Mouse (Mus musculus): Measurements from ENCODE around the gene Bicc1. TPM values are rescaled to one million over a fixed set of nuclear protein-coding genes. Genes with fewer than 3 reads are reported as not detected.

Gene Bicc1
- not detected in 2 replicates for total RNA-seq (2012; rRNA removed)
- not detected for polyA plus RNA-seq (2012; ENCODE audit: insufficient read depth in 1 of 2, insufficient read length in 2 of 2, low read depth in 1 of 2, low replicate concordance in 2 of 2, missing spikeins in 1 of 2)

- no peaks in the 10 kb centered on the region for H3K79me2 ChIP-seq (ENCODE audit: control insufficient read depth, insufficient read depth, low read length, poor library complexity)
- no peaks in the 10 kb centered on the region for H3K36me3 ChIP-seq (ENCODE audit: control insufficient read depth in 1 of 2, insufficient read depth in 2 of 2, low read length in 2 of 2)
- H3K9me3 ChIP-seq (replicated peaks; ENCODE audit: insufficient read depth, low read length) = no peaks in the 10 kb centered on the region
- no peaks in the 10 kb centered on the region for H3K4me1 ChIP-seq (ENCODE audit: control insufficient read depth in 1 of 2, insufficient read depth in 2 of 2, low read length in 2 of 2)
- no peaks in the 10 kb centered on the region for H3K27me3 ChIP-seq (ENCODE audit: control insufficient read depth in 1 of 2, insufficient read depth in 2 of 2, low read length in 2 of 2)
- no peak within 1 kb of the TSS for H3K9ac ChIP-seq (ENCODE audit: control insufficient read depth, low read depth, low read length, poor library complexity, severe bottlenecking)
- no peak for TF ChIP-seq MYC (IDR thresholded peaks at IDR 0.05; ENCODE audit: low read depth, low read length)
- no peak for TF ChIP-seq TAL1 (IDR thresholded peaks at IDR 0.05; ENCODE audit: low read length)
- no peak for TF ChIP-seq POLR2A (IDR thresholded peaks at IDR 0.05; ENCODE audit: control insufficient read depth in 1 of 2, insufficient read depth in 1 of 2, low read depth in 1 of 2, low read length in 2 of 2, poor library complexity in 1 of 2)
- no peak for TF ChIP-seq HCFC1 (IDR thresholded peaks at IDR 0.05; ENCODE audit: low read depth, low read length)
- TF ChIP-seq TCF12 (IDR thresholded peaks at IDR 0.05; ENCODE audit: low read depth, low read length) = no peak
- TF ChIP-seq BHLHE40 (IDR thresholded peaks at IDR 0.05; ENCODE audit: borderline replicate concordance, low read depth, low read length) = no peak
- no peak for TF ChIP-seq RAD21 (IDR thresholded peaks at IDR 0.05; ENCODE audit: low read depth, low read length)
- no peak for TF ChIP-seq POLR2AphosphoS2 (IDR thresholded peaks at IDR 0.05; ENCODE audit: low read length)
- TF ChIP-seq MYB (IDR thresholded peaks at IDR 0.05; ENCODE audit: low read depth, low read length) = no peak
- TF ChIP-seq KAT2A (conservative IDR thresholded peaks at IDR 0.05; ENCODE audit: low read depth, low read length) = no peak
- no peak for TF ChIP-seq UBTF (IDR thresholded peaks at IDR 0.05; ENCODE audit: borderline replicate concordance, insufficient read depth, low read depth, low read length)
- no peak for TF ChIP-seq CTCF (IDR thresholded peaks at IDR 0.05 in 2 of 3, conservative IDR thresholded peaks at IDR 0.05 in 1 of 3; ENCODE audit: control insufficient read depth in 1 of 3, insufficient read depth in 1 of 3, low read depth in 2 of 3, low read length in 3 of 3, poor library complexity in 1 of 3, severe bottlenecking in 1 of 3)
- no peak for TF ChIP-seq ZMIZ1 (IDR thresholded peaks at IDR 0.05; ENCODE audit: low read depth, low read length)
- TF ChIP-seq MEF2A (IDR thresholded peaks at IDR 0.05; ENCODE audit: extremely low read depth, insufficient replicate concordance, low read depth, low read length, poor library complexity, severe bottlenecking) = no peak
- TF ChIP-seq JUND (IDR thresholded peaks at IDR 0.05; ENCODE audit: low read depth, low read length) = no peak
- TF ChIP-seq EP300 (IDR thresholded peaks at IDR 0.05; ENCODE audit: low read depth in 1 of 2, low read length in 2 of 2) = no peak
- TF ChIP-seq CHD1 (IDR thresholded peaks at IDR 0.05; ENCODE audit: low read depth, low read length) = no peak
- H3K27ac ChIP-seq (ENCODE audit: control insufficient read depth, low read depth, low read length) = no peak within 1 kb of the TSS
- DNase-seq (ENCODE audit: low read depth, low spot score) = no peak
- no peak within 1 kb of the TSS for H3K4me3 ChIP-seq (ENCODE audit: control insufficient read depth in 1 of 2, insufficient read depth in 1 of 2, low read depth in 2 of 2, low read length in 2 of 2)
These were observed at the start of gene Bicc1 for GRCm38 (mm10) chr10:71159676-71160235. Gene Bicc1 (minus strand): TSS chr10:71159700.

- no peak for TF ChIP-seq BHLHE40 (IDR thresholded peaks at IDR 0.05; ENCODE audit: borderline replicate concordance, low read depth, low read length)
- TF ChIP-seq NRF1 (IDR thresholded peaks at IDR 0.05; ENCODE audit: insufficient read depth, low read depth, low read length, poor library complexity, severe bottlenecking) = no peak
- TF ChIP-seq HCFC1 (IDR thresholded peaks at IDR 0.05; ENCODE audit: low read depth, low read length) = no peak
- no peak for TF ChIP-seq CHD1 (IDR thresholded peaks at IDR 0.05; ENCODE audit: low read depth, low read length)
- TF ChIP-seq MYB (IDR thresholded peaks at IDR 0.05; ENCODE audit: low read depth, low read length) = no peak
- no peak for TF ChIP-seq USF2 (IDR thresholded peaks at IDR 0.05; ENCODE audit: borderline replicate concordance in 1 of 2, insufficient read depth in 1 of 2, low read depth in 1 of 2, low read length in 2 of 2)
- TF ChIP-seq ELF1 (IDR thresholded peaks at IDR 0.05; ENCODE audit: low read depth, low read length) = no peak
- TF ChIP-seq SMC3 (IDR thresholded peaks at IDR 0.05; ENCODE audit: low read depth, low read length) = no peak
- Histone ChIP-seq H3K9ac (ENCODE audit: control insufficient read depth, low read depth, low read length, poor library complexity, severe bottlenecking) (no peak overlapping the region), H3K4me3 (ENCODE audit: control insufficient read depth in 1 of 2, insufficient read depth in 1 of 2, low read depth in 2 of 2, low read length in 2 of 2) (no peak overlapping the region)
These were observed 42.0 kb upstream of the Bicc1 start for GRCm38 (mm10) chr10:71201512-71201911.

More at GRCm38 (mm10) chr10:71201512-71201911, 42.0 kb upstream of the Bicc1 start:
- no peak overlapping the region for H3K27ac ChIP-seq (ENCODE audit: control insufficient read depth, low read depth, low read length)
- DNase-seq (ENCODE audit: low read depth, low spot score) = no peak
- no peaks in the 10 kb centered on the region for H3K9me3 ChIP-seq (replicated peaks; ENCODE audit: insufficient read depth, low read length)
- H3K27me3 ChIP-seq (ENCODE audit: control insufficient read depth in 1 of 2, insufficient read depth in 2 of 2, low read length in 2 of 2) = no peaks in the 10 kb centered on the region
- no peaks in the 10 kb centered on the region for H3K4me1 ChIP-seq (ENCODE audit: control insufficient read depth in 1 of 2, insufficient read depth in 2 of 2, low read length in 2 of 2)
- no peaks in the 10 kb centered on the region for H3K36me3 ChIP-seq (ENCODE audit: control insufficient read depth in 1 of 2, insufficient read depth in 2 of 2, low read length in 2 of 2)
- no peaks in the 10 kb centered on the region for H3K79me2 ChIP-seq (ENCODE audit: control insufficient read depth, insufficient read depth, low read length, poor library complexity)

Data from MEL (cell line).